Mouse (Mus musculus) olfactory bulb, adult 2 months (tissue): ENCODE data around the gene Nfib. TPM values are rescaled to one million over a fixed set of nuclear protein-coding genes. Genes with fewer than 3 reads are reported as not detected.

ENCODE experiments used
- H3K27ac ChIP-seq: fragments of 200-500 bp; 2 replicates; pipeline ENCODE4 v1.5.1; 2012; ENCODE audit warnings: low read depth, low read length; ENCODE audit not compliant: insufficient read depth
- H3K4me1 ChIP-seq: fragments of 200-500 bp; 2 replicates; pipeline ENCODE4 v1.6.1; 2012; ENCODE audit warnings: low read length; ENCODE audit not compliant: control insufficient read depth, insufficient read depth
- H3K4me3 ChIP-seq: fragments of 200-500 bp; 2 replicates; pipeline ENCODE4 v1.5.1; 2012; ENCODE audit warnings: mild to moderate bottlenecking, low read depth, low read length, moderate library complexity; ENCODE audit not compliant: insufficient read depth
- CTCF ChIP-seq: fragments of 200-500 bp; IDR thresholded peaks from 2 replicates; pipeline ENCODE4 v1.5.1; 2012; ENCODE audit warnings: low read depth, mild to moderate bottlenecking, low read length, moderate library complexity; ENCODE audit not compliant: insufficient read depth
- POLR2A ChIP-seq: fragments of 200-500 bp; IDR thresholded peaks from 2 replicates; pipeline ENCODE4 v1.6.1; 2012; ENCODE audit warnings: mild to moderate bottlenecking, low read depth, low read length, moderate library complexity; ENCODE audit not compliant: insufficient read depth
- WGBS: fragments of 180-500 bp; shearing (Covaris S2); methylation state at CpG from one replicate; pipeline ENCODE4 v1.1.7; 2018; 5-methylcytosine and 5-hydroxymethylcytosine counted together
- polyA plus RNA-seq: library from polyadenylated mRNA; stranded (reverse); fragments of >200 nt; gene quantifications from 2 replicates; pipeline ENCODE4 v1.2.4, GENCODE M21; 2012; ENCODE audit warnings: low replicate concordance; ENCODE audit not compliant: missing spikeins, insufficient read depth, insufficient read length

Nfib gene
- polyA plus RNA-seq, 1 experiment: not detected

DNA sequence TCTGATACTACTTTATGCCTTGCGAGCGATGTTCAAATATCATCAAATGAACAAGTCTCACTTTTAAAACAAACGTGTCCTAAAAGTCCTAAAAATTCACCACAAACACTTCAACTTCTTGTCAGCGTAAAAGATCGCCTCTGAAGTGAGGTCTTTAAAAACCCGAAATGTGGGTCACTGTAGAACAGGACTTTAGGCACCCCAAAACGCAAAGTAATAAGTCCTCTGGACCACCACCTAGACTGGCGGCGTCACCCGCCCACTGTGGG is 201.6 kb downstream of the Nfib start:
- TF ChIP-seq POLR2A: no peak
- TF ChIP-seq CTCF: no peak
- Histone ChIP-seq H3K4me3 (peak overlapping the region; percentile 84), H3K27ac (peak overlapping the region; percentile 92), H3K4me1 (no peaks in the 10 kb centered on the region)
- 8% methylated on average over 10 of the region's 10 CpGs for WGBS

DNA sequence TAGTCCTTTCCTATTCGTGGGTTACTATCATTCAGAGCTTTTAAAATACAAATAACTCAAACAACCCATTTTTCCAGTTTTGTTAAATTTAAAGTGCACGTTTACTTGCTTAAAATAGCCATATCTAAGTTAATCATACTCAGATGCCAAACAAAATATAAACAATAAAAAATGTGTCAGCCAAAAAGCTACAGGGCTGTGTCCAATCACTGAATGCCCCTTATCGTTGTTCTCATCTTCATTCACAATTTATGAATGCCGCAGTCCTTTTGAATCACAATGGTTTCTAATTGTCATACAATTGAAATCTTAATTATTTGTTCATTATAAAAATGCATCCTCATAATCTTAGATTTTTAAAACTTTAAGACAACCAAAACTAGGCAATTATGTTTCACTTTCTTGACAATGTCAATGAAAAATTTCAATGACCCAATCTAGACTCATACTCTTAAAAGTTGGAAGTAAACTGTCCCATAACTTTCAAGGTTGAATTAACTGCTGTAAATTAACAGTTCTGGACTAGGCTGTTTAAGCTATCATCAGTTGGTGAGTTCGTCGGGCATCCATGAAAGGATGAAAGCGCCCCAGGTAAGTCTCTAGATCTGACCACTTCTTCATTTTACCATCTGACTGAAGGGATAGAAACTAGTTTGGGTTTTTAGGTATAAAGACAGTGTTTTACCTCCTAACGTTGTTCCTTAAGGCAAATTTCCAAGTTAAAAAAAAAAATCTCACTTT is 202.1 kb downstream of the Nfib start:
- TF ChIP-seq POLR2A (no peak), CTCF (no peak)
- Histone ChIP-seq H3K4me3 (no peak overlapping the region), H3K27ac (no peak overlapping the region), H3K4me1 (0 out of 2 replicates have a peak, but pooled peaks cover under 1% of the 10 kb centered on the region)
- WGBS: 26% methylated on average over 8 of the region's 8 CpGs

DNA sequence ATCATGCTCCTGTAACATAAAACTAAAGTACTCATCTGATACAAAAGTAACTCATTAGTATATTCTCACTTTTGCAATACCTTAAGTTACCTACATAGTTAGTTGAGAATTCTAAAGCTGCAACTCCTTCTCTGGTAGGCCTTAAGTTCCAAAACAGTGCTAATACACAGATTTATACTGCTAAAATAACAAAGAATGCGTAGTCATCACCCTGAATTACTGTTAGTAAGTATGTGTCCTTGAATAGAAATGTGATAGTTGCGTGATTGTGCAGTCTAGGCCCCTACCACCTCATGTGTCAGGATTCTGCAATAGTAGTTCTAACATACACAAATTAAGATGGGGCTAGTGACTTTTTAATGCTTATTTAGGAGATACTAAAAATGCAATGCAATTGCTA is 202.9 kb downstream of the Nfib start:
- Histone ChIP-seq H3K27ac (no peak overlapping the region), H3K4me3 (no peak overlapping the region), H3K4me1 (peaks cover 7% of the 10 kb centered on the region)
- no peak for TF ChIP-seq CTCF
- TF ChIP-seq POLR2A: no peak
- 33% methylated on average over 2 of the region's 2 CpGs for WGBS

- TF ChIP-seq POLR2A (no peak), CTCF (no peak)
- 56% methylated on average over 5 of the region's 5 CpGs for WGBS
- Histone ChIP-seq H3K4me1 (peaks cover 7% of the 10 kb centered on the region), H3K4me3 (no peak overlapping the region), H3K27ac (0 out of 2 replicates have a peak overlapping the region, but pooled peaks have one; percentile 57)
Measured at GRCm38 (mm10) chr4:82502012-82502411, 203.5 kb downstream of the Nfib start.

DNA sequence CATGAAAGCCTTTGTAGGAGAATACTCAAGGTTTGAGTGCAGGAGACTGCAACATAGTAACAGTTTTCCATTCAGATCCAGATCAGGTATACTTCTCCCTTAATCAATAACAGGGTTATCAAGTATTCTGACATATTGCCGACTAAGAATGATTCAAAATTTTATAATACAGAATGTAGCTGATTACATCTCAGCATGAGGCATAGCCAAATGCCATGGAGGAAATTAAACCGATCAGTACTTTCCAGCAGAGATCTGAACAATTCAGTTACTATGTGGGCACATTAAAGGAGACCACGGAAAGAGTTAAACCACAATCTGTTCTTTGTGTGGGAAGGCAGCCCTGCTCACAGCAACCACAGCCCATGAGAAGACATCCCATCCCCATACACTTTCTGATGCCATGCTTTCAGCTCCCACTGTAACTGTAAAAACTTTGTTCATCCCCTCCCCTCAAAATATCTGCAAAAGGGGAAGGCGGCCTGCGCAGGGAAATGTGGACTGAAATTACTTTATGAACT is 204.9 kb downstream of the Nfib start:
- TF ChIP-seq POLR2A (no peak), CTCF (no peak)
- Histone ChIP-seq H3K4me3 (0 out of 2 replicates have a peak overlapping the region, but pooled peaks have one; percentile 9), H3K27ac (peak overlapping the region; percentile 86; the same call in 1 of the 2 replicates), H3K4me1 (peaks cover 7% of the 10 kb centered on the region)
- 46% methylated on average over 5 of the region's 5 CpGs for WGBS

GRCm38 (mm10) chr4:82499725-82500577 is 205.6 kb downstream of the Nfib start:
- Histone ChIP-seq H3K27ac (peak overlapping the region; percentile 86), H3K4me1 (peaks cover 7% of the 10 kb centered on the region), H3K4me3 (no peak overlapping the region)
- 46% methylated on average over 9 of the region's 9 CpGs for WGBS
- TF ChIP-seq POLR2A (no peak), CTCF (no peak)

DNA sequence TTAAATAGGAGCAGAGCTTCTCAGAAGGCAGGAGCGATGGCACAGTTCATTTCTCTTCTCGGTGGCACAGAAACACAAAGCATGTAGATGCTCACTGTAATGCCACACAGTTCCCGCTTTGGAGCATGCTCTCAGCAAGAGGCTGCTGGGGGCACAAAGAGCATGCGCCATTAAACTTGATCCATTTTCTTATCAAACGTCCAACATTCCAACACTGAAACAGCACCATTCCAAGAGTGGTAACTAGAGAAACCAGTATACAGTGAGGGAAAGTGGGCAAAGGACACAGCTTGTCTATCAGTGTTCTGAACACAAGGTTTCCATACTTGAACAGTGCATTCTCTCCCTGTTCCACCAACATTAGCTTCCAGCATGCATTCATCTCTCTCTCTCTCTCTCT is 206.3 kb downstream of the Nfib start:
- WGBS: 37% methylated on average over 5 of the region's 5 CpGs
- H3K4me1 ChIP-seq: peaks cover 7% of the 10 kb centered on the region
- TF ChIP-seq CTCF (no peak), POLR2A (no peak)
- H3K4me3 ChIP-seq: no peak overlapping the region
- H3K27ac ChIP-seq: peak overlapping the region; percentile 86

DNA sequence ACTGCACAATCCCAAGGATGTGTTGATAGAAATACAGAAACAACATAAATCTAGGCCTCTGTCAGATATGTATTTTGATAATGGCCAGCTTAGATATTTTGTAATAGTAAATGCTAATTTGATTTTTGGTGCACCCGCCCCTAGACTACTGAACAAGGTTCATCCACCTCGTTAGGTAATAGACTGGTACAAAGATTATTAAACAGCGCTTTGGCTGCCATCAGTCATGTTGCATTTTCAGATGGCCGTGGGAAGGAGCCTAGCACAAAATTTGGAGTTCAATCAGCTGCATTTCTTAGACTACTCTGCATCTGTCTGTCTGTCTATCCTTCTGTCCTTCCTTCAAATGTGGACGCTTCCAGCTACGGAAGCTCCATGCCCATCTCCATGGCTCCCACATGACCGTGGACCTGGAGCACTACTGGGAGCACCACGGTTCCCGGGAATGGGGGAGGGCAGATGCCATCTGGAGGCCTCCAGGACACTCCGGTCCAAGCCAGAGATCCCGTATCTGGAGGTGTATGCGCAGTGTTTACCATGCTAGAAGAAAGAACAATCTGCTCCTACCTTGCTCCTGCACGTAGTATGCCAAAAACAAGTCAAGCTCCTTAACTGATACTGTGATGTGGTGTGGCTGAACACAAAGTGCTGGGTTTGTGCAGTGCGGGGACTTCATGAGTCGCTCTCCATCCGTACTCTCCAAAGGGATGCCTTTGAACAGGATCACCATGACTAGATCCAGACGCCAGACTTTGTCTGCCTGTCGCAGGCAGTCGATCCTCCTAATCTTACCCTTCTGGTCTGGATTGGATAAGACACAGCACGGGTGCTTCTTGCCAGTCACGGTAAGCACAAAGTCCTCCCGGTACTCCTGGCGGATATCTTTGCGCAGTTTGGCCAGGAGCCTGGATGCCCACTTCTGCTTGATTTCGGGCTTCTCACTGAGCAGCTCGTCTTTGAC is 207.6 kb downstream of the Nfib start:
- WGBS: 41% methylated on average over 26 of the region's 26 CpGs
- H3K4me3 ChIP-seq: peak overlapping the region; percentile 37

More for the DNA sequence above, 207.6 kb downstream of the Nfib start:
- peaks cover 7% of the 10 kb centered on the region for H3K4me1 ChIP-seq
- TF ChIP-seq CTCF (no peak), POLR2A (no peak)
- H3K27ac ChIP-seq: peak overlapping the region; percentile 66
